ENCODE assay signal across 8 mouse cellular contexts in genomic region chr12:112449828-112450180, GRCm38 (mm10). TPM values are rescaled to one million over a fixed set of nuclear protein-coding genes. Genes with fewer than 3 reads are reported as not detected.
A peak's percentile ranks its signal among the peaks of the same experiment; 100 is the strongest.
DNase-seq lines count a peak whose midpoint lies in the region; ATAC-seq and TF ChIP-seq lines count a peak whose summit lies in the region.

No protein-coding gene starts in this region.

- H3K4me2 ChIP-seq in liver, postnatal 0 days (ENCODE audit: low read depth, low read length) = no peak overlapping the region
- no peak overlapping the region for H3K4me2 ChIP-seq in heart, embryonic 13.5 days

- no peak for ATAC-seq in liver, postnatal 0 days
- ATAC-seq in heart, embryonic 13.5 days (ENCODE audit: extremely low read depth, insufficient number of reproducible peaks, low FRiP score, low TSS enrichment) = no peak; the same call in 1 of the 2 replicates

- H3K36me3 ChIP-seq in liver, postnatal 0 days (replicated peaks; ENCODE audit: insufficient read depth, low read length) = no peaks in the 10 kb centered on the region
- no peaks in the 10 kb centered on the region for H3K36me3 ChIP-seq in heart, embryonic 13.5 days

- peaks cover 7% of the 10 kb centered on the region for H3K9me3 ChIP-seq in liver, postnatal 0 days (ENCODE audit: low read length)
- peaks cover 21% of the 10 kb centered on the region for H3K9me3 ChIP-seq in heart, embryonic 13.5 days

- no peak for DNase-seq in liver, postnatal 0 days
- DNase-seq in liver = no peak
- DNase-seq in lung, postnatal 10 days = peak; percentile 71
- DNase-seq in thymus, postnatal 36 days = peak; percentile 40 to 48
- no peak for DNase-seq in c-Kit-positive CD71-positive TER-119-positive erythroid progenitor cells, embryonic 14.5 days (ENCODE audit: low spot score)
- no peak for DNase-seq in adrenal gland, postnatal 10 days
- no peak for DNase-seq in frontal cortex, postnatal 10 days (ENCODE audit: low spot score in 2 of 2)

- peaks cover 3% of the 10 kb centered on the region; the same call in 1 of the 2 replicates for H3K4me1 ChIP-seq in liver, postnatal 0 days (ENCODE audit: insufficient read depth)
- 0 out of 2 replicates have a peak, but pooled peaks cover 3% of the 10 kb centered on the region for H3K4me1 ChIP-seq in heart, embryonic 13.5 days

- no peak for TF ChIP-seq EP300 in liver, postnatal 0 days (IDR thresholded peaks at IDR 0.05; ENCODE audit: low read depth)

- WGBS in liver, postnatal 0 days (ENCODE audit: insufficient replicate concordance) = 47% methylated on average over 8 of the region's 8 CpGs
- WGBS in heart, embryonic 13.5 days = 63% methylated on average over 8 of the region's 8 CpGs

- 0 out of 2 replicates have a peak overlapping the region, but pooled peaks have one; percentile 6 for H3K27ac ChIP-seq in liver, postnatal 0 days (ENCODE audit: low read depth)
- peak overlapping the region; percentile 71 for H3K27ac ChIP-seq in heart, embryonic 13.5 days (replicated peaks)

- no peak for TF ChIP-seq CTCF in liver, postnatal 0 days (IDR thresholded peaks at IDR 0.05; ENCODE audit: low read depth)

- H3K9ac ChIP-seq in liver, postnatal 0 days (replicated peaks) = no peak overlapping the region
- no peak overlapping the region for H3K9ac ChIP-seq in heart, embryonic 13.5 days

- H3K4me3 ChIP-seq in liver, postnatal 0 days (ENCODE audit: low read depth, low read length) = no peak overlapping the region
- H3K4me3 ChIP-seq in heart, embryonic 13.5 days = no peak overlapping the region

- H3K27me3 ChIP-seq in liver, postnatal 0 days (ENCODE audit: insufficient read depth, low read length) = no peaks in the 10 kb centered on the region
- peaks cover 4% of the 10 kb centered on the region; the same call in 1 of the 2 replicates for H3K27me3 ChIP-seq in heart, embryonic 13.5 days (replicated peaks)

RNA-seq across cellular contexts. Expression of gene A530016L24Rik, which starts 39.4 kb away (rescaled TPM):
- polyA plus RNA-seq in liver, postnatal 0 days (2015; fragmentation: Nextera tagmentation; extraction: Ambion mirVana) = 0.06 TPM in 1 of 2 replicates, not detected in the other
- polyA plus RNA-seq in heart, embryonic 13.5 days (2015; fragmentation: Nextera tagmentation; extraction: Ambion mirVana) = 6.0 and 6.2 TPM in 2 replicates
- total RNA-seq in adrenal gland, postnatal 10 days (2021) = 10 to 100 TPM; 16.2 to 22.6 TPM

Comparison
In these comparisons a context has a peak if more than half of its experiments do, and no peak if none do; other contexts are left out.
1. DNase-seq: peak in lung, postnatal 10 days (single experiment) and thymus, postnatal 36 days (2 of 2); none in liver, postnatal 0 days (single experiment), liver (single experiment), c-Kit-positive CD71-positive TER-119-positive erythroid progenitor cells, embryonic 14.5 days (single experiment), adrenal gland, postnatal 10 days (single experiment) and frontal cortex, postnatal 10 days (0 of 2).